Mouse (Mus musculus): ENCODE results near the gene Ell2.
"Not testable (repeated sequence)": the region's sequence is repeated elsewhere in the genome, so short reads cannot be mapped to it uniquely, and the experiment has no call there.

The Ell2 gene

DNA sequence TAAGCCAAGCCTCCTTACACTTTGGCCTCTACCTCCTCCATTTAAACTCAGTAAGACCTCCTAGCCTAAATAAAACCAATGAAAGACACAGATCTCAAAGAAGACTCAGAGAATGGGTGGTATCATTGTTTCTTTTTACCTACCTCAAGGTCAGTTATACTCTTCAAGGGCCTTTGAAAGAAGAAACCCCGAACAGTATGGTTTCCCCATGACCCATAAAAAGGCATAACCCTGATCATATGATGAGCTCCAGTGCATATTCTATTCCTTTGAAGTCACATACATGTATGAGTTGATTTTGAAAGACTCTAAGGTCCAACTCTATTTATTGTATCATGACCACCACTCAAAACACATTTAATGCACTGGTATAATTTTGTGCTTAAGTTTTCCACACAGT is at the start of gene Ell2:
Ell2 (plus strand) TSS at position 301 of the 400 bp plus-strand sequence.
- DNase-seq (ENCODE audit: low read depth, low spot score), result no peak

DNA sequence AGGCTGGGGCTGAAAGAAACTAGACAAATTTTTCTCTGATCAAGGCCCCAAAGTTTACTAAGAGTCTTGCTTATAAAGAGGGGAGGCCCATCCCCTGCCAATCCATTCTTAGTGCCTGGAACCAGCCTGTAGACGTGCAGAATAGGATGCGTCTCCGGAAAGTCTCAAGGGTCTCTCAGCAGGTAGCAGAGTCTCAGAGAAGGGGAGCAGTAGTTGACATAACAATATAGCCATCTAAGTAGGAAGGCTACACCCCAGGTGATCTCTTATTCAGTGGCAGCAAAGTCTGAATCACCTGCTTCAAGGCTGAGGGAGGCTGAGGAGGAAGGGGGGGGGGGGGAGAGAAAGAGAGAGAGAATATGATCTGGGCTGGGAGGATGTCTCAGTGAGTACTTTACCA is 21.1 kb upstream of the Ell2 start:
- DNase-seq (ENCODE audit: low read depth, low spot score), result no peak

DNA sequence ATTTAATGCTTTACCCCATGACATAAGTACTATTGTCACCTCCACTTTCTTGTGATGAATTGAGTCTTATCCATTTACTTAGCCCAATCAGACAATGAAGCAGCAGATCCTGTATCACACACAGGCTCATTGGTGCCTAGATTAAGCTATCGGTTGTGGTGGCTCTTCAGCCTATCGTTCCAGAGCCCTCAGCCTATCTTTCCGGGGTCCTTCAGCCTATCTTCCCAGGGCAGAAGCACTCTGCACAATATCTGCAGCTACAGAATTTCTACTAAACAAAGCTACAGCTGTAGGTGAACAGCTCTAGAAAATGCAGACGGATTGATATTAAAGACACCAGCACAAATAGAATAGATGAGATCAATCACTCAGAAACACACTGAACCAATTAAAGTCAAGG is 19.6 kb upstream of the Ell2 start:
- no peak for DNase-seq (ENCODE audit: low read depth, low spot score)

DNA sequence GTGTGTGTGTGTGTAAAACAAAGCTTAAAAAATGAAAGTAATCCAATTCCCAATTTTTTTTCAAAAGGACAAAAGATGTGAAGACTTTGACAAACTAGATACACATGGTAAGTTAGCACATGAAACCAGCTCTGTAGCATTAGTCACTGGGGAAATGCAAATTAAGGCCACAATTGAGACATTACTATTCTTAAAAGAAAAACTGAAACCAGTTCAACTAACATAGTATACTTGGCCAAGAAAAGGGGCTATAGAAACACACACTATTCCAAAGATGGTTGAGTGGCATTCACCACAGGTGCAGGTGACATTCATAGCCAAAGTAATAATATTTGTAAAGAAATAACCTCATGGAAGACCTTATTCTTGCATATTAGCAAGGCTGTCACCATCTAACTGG is 14.9 kb upstream of the Ell2 start:
- DNase-seq (ENCODE audit: low read depth, low spot score), result no peak

DNA sequence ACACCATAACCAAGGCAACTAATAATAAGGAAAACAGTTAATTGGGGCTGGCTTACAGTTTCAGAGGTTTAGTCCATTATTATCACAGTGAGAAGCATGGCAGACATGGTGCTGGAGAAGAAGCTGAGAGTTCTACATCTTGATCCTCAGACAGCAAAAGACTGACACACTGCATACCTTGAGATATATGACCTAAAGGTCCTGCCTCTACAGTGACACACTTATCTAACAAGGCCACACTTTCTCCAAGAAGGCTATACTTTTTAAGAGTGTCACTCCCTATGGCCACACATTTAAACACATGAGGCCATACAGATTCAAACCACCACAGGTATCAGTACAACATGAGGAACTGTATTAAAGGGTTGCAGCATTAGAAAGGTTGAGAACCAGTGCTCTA is 13.5 kb upstream of the Ell2 start:
- DNase-seq (ENCODE audit: low read depth, low spot score), result no peak

DNA sequence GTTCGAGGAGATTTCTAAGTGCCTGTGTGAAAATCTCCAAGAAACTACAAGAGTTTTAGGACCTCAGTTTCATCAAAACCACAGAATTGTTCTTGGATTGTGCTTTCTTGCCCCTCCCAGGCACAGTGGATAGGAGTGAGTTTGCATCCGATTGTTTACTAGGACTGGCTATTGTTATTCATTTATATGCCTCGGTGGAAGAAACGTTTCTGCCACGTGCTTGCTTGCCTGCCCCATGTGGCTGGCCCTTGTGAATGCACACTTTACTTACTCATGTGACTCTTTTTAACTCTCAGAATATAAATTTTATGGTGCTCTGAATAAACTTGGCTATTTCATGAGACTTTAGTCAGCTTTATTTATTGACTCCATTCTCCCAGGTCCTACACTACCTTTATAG is 3.7 kb upstream of the Ell2 start:
- DNase-seq (ENCODE audit: low read depth, low spot score), result no peak

DNA sequence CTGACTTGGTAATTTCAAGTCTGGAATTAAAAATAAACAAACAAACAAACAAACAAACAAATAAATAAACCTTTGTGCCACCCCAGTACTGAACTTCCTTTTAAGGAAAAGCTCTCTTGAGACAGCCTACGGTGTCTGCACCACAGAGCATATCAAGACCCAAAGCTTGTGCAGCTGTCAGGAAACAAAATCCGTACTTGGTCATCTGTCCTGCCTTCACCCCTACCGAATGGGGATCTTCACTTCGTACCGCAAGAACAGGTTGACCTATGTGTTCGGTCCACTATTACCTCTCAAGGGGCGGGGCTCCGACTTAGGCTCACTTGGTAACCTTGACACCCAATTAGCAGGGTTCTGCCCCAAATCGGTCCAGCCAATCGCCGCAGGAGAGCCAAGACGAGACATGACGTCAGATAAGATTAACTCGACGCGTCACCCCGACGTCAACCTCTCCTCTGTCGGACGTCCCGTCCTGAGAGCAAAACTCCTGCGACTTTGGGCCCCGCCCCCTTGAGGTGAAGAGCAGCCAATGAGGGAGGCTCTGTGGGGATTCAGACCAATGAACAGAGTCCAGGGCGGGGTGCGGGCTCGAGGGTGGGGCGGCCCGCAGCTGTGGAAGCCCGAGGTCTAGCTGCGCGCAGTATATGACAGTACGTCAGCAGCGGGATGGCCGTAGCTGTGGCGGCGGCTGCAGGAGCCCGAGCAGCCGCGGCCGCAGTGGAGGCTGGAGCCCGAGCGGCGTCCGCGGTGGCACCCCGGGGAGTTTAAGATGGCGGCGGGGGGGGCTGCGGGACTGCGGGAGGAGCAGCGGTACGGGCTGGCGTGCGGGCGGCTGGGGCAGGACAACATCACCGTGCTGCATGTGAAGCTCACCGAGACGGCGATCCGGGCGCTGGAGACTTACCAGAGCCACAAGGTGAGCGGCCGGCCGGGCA is 592 bp downstream of the Ell2 start:
- peak; percentile 87 for DNase-seq (ENCODE audit: low read depth, low spot score)

DNA sequence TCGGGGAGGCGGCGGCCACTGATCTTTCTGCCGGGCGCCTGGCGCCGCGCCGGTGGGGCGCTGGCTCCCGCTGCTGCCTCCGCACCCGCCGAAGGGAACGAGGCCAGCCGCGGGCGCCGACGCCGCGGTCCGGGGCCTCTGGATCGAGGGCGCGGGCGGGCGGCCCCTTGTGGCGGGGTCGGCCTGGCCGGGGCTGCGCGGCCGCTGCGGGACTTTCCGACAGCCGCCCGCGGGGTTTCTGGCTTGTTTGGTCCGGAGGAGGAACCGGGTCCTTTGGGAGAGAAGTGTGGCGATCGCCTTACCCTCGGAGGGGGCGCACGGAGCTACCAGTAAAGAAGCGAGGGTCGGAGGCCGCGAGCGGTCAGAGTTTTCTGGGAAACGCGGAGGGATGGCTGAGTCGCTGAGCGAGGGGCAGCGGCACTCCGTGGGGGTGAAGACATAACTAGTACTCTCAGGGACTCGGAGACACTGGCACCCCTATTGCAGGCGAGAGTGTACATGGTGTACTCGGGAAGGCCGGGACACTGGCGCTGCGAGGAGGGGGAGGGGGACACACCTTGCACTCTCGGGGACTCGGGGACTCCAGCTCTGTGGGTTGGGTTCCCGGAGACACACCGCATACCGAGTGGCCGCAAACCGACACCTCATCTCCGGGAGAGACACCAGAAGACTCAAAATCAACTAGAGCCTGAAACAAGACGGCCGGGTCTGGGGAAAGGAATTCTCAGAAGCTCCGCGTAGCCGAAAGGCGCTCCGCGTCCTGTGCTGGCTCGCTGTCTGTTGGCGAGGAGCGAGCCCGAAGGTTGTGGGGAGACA is 1.5 kb downstream of the Ell2 start:
- DNase-seq (ENCODE audit: low read depth, low spot score), result peak; percentile 20

DNA sequence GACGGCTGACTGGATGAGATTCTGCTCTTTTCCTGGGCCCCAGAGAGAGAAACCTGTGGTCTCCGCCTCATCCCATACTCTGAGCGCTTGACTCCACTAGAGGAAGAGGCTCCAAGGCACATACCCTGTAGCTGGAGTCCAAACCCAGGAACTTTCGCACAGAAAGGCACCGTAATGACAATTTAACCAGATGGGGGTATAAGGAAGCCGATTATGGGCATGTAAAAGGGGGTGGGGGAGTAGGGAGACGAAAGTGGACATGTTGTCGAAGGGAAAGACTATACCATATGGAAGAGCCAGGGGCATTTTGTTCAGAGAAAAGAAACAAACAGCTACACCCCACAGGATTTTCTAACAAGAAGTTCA is 2.1 kb downstream of the Ell2 start:
- no peak for DNase-seq (ENCODE audit: low read depth, low spot score)

DNA sequence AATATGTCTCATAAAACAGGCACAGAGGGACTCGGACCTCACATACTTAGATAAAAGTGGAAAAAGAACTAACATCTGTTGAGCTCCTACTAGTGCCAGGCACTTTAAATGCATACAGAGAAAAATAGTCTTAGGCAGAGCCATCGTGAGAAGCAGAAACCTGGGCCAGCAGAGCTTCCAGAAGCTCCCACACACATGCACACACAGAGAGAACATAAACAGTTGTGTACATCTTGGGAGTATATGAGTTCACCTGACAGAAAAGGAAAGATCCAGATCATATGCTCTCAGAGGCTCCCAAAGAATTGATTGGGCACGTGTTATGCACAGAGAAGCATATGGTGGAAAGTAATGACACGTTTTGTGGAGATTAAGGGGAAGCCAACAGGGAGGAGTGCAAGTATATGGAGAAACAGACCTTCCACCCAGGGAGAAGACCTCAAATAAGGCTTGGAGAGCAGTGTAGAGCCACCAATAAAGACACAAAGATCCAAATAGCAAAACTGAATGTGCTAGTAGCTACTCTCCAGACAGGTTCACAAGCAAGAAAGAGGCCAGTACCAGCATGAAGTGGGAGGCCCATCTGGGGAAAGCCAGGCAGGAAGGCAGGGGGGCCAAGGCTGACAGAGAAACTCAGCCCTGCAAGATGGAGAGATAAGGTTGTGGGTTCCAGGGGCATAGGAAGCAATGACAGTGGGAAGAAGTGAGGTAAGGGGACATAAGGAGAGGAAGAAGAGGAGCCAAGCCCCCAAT is 2.6 kb downstream of the Ell2 start:
- DNase-seq (ENCODE audit: low read depth, low spot score), result no peak

DNA sequence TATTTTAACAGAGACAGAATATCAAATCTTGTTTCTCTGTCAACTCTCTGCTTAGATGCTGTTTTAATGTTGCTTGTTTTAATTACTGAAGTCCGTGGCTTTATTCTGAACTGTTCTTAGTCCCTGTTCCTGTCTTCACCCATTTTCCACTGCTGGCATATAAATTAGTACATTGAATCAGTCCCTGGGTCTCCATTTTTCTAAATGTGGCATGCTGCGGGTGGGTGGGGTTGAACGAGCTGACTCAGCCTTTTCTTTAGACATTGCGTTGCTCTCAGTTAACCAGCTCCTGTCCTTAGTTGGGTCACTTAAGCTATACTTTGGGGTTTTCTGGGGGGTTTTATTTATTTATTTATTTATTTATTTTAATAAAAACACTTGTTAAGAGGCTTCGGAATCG is 3.6 kb downstream of the Ell2 start:
- no peak for DNase-seq (ENCODE audit: low read depth, low spot score)

DNA sequence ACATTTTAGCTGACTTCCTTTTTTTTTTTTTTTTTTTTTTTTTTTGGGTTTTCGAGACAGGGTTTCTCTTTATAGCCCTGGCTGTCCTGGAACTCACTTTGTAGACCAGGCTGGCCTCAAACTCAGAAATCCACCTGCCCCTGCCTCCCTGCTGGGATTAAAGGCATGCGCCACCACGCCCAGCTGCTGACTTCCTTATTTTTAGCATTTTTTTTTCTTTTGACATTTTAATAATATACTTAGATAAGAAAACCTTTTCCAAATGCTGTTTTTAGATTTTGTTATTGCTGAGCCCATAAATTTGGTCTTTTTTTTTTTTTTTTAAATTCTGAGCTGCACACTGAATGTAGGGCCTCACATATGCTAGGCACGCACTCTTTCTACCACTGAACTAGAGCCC is 5.0 kb downstream of the Ell2 start:
- DNase-seq (ENCODE audit: low read depth, low spot score), result not testable (repeated sequence)

DNA sequence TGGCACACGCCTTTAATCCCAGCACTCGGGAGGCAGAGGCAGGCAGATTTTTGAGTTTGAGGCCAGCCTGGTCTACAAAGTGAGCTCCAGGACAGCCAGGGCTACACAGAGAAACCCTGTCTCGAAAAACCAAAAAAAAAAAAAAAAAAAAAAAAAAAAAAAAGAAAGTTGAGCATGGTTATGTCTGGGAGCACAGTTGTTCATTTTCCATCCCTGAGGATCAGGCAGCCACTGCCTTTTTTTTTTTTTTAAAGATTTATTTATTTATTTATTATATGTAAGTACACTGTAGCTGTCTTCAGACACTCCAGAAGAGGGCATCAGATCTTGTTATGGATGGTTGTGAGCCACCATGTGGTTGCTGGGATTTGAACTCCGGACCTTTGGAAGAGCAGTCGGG is 6.0 kb downstream of the Ell2 start:
- DNase-seq (ENCODE audit: low read depth, low spot score), result not testable (repeated sequence)

DNA sequence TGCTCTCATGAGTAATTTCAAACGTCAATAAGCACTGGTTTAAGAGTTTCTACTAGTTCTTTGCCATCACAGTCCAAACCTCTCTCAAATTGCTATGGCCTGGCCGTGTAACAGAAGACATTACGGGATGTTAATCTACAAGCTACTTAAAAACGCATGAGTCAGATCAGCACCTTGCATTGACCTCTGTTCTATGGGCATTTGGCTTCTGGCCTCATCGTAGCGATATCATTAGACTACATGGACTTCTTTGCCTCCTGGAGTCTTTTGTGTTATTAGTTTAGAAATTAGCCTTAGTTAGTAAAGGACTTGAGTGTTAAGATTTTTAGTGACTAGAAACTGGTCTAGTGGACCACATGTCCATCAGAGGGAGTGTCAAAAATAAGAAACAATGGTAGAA is 7.8 kb downstream of the Ell2 start:
- no peak for DNase-seq (ENCODE audit: low read depth, low spot score)

DNA sequence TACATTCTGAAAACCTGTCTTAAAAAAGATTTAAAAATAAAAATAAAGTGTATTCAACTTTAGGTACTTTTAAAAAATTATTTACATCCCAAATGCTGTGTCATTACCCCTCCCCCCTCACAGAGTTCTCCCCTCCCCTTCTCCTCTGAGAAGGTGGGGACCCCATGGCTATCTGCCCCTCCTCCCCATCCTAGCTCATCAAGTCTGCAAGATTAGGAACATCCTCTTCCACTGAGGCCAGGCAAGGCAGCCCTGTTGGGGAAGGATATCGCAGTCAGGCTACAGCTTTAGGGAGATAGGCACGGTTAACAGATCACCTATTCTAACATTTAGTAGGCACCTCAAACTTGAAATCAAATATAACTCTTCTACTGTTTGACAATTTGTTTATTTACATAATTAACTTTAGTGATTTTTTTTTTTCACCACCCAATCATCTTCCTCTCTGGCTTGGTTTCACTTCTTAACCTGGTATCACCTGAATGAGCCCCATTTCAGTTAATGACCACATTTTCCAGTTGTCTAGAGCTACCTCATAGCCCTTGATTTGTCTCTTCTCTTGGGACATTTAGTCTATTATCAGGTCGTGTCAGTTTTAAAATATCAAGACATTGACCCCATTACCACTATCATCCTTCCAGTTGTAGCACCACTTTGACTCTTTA is 11.2 kb downstream of the Ell2 start:
- no peak for DNase-seq (ENCODE audit: low read depth, low spot score)

DNA sequence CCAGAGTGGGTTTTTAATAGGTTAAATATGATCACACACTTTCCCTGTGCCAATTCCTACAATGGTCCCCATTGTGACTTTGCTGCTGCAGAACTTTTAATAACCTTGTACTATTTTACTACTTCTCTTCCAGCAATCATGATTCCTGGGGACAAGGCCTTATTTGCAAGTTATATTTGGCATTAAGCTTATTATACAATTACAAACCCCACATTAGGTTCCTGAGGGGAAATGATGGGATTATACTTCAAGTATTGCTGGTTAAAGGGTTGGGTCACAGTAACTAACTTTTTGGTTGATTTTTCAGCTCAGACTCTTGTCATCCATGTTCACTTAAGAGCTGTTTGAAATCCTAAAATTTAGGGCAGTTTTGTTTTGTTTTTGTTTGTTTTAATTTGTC is 11.8 kb downstream of the Ell2 start:
- DNase-seq (ENCODE audit: low read depth, low spot score), result no peak

DNA sequence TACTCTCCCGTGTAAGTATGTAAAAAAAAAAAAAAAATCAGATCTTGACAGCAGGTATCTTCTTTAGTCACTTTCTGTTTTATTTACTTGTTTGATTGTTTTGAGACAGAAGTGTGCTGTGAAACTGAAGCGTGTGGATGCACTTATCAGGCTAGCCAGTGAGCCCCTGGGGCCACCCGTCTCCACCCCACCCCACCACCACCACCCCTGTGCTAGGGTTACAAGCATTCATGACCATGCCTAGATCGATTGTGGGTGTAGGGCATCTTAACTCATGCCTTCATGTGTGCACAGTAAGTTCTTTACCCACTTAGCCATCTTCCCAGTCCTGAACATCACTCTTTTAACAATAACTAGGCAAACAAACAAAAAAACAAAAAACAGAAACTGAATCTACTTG is 13.1 kb downstream of the Ell2 start:
- no peak for DNase-seq (ENCODE audit: low read depth, low spot score)

DNA sequence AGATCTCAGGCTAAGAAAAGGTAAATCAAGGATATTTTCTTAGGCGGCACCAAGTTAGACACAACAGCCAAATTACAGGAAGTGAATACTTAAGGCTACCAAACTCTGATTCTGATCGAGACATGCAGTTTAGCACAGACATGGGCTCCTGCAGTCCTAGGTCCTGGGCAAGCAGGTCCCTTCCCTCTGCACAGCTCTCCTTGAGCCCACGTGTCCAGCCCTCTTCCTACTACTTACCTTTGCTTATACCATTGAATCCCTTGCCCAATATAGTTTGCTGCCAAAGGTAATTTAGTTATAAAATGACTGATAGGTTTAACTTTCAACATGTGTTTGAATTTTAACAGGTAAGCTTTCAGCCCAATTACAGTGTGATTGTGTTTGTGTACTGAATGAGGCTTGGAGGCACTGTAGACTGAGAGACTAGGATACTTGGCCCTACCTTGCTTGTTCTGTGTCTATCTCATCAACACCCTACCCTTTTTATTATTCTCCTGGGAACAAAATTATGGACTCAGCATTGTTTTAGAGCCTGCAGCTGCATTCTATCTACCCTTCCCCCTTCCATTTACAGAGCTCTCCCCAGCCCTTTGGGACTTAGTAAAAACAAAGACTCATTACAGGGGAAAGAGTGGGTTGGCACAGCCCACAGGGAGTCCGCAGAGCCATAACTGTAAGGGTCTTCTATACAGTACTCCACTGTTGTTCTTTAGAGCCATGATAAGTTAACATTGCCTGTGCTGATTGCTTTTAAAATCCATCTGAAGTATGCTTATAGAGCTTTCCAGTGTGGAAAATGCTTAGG is 20.2 kb downstream of the Ell2 start:
- no peak for DNase-seq (ENCODE audit: low read depth, low spot score)

DNA sequence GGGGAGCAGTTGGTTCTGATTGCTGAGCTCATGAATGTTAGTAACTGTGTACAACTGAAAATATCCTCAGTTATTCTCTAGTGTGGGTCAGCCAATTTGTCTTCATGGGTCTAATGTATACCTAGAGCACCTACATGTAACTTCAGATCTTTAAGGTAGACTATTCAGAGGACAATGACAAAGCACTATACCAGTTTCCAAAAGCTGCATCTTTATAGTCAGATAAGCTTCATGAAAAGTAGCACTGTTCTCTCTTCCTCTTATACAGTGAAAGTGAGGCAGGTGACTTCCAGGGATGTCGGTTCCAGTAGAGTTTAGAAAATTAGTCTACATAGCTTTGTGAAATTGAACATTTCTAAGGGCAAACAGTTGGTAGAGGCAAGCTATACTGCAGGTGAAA is 21.4 kb downstream of the Ell2 start:
- no peak for DNase-seq (ENCODE audit: low read depth, low spot score)

DNA sequence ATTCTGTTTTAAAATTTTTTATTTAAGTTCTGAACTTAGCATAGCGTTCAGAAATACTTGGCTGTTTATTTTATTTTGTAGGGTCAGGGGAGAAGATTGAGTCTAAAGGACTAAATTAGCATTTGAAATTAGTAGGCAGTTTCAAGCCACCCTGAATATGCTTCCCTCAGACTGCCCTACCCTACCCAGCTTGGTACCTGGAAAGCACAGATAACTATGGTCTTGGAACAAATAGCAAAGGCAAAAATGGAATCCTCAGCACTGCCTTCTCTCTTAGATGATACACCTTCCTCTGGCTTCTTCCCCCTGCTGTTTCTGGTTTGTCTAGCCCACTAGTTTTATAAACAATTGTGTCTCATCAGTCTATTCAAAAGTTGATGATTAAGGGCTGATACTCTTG is 23.3 kb downstream of the Ell2 start:
- no peak for DNase-seq (ENCODE audit: low read depth, low spot score)

DNA sequence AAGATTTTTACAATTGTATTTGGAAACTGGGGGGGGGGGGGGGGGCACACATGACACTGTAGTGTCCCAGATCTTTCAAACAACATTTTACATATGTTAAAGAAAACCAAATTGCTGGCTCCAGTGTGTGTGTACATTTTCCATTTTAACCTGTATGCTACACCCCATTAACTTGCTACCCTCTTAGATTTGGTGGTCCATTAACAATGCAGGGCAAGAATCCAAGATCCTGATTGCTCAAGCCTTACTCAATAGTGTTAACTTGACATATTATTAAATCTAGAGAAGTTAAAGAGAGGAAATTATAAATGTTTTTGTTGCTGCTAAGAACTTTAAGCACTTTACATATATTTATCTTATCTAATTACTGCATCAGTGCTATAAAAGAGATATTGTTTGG is 24.2 kb downstream of the Ell2 start:
- no peak for DNase-seq (ENCODE audit: low read depth, low spot score)
